Mouse (Mus musculus) liver, embryonic 11.5 days (tissue): ENCODE measurements at regions not wholly inside any gene's neighbourhood (a gene's known extent, or its start where the extent isn't known, plus 50 kb on each side); places are given as distances from the start of the nearest gene placed in this dataset.

Source experiments
- ATAC-seq: fragments of 200-750 bp; cut with Nextera tagmentation; replicated peaks from 2 replicates; pipeline ENCODE4 v1.8.0; 2017; ENCODE audit warnings: moderate number of reproducible peaks, mild to moderate bottlenecking, moderate TSS enrichment, moderate library complexity; ENCODE audit not compliant: low FRiP score
- DNase-seq: peaks from one replicate; pipeline ENCODE4 v3.0.0-alpha.2; 2017; ENCODE audit warnings: low spot score
- H3K27ac ChIP-seq: fragments of 300-500 bp; sonication (generic); 2 replicates; pipeline ENCODE4 v1.5.1; 2014; ENCODE audit warnings: mild to moderate bottlenecking, low read depth, low read length, control low read depth
- H3K27me3 ChIP-seq: fragments of 300-500 bp; sonication (generic); replicated peaks from 2 replicates; pipeline ENCODE4 v1.6.1; 2014; ENCODE audit warnings: low read length, mixed read lengths; ENCODE audit not compliant: control insufficient read depth, insufficient read depth
- H3K36me3 ChIP-seq: fragments of 300-500 bp; sonication (generic); 2 replicates; pipeline ENCODE4 v1.6.1; 2014; ENCODE audit warnings: mild to moderate bottlenecking, low read length, moderate library complexity, mixed read lengths; ENCODE audit not compliant: control insufficient read depth, insufficient read depth
- H3K4me1 ChIP-seq: fragments of 300-500 bp; sonication (generic); replicated peaks from 2 replicates; pipeline ENCODE4 v1.6.1; 2014; ENCODE audit warnings: low read length, mixed read lengths; ENCODE audit not compliant: control insufficient read depth, insufficient read depth
- H3K4me2 ChIP-seq: fragments of 300-500 bp; sonication (generic); 2 replicates; pipeline ENCODE4 v1.6.1; 2014; ENCODE audit warnings: mild to moderate bottlenecking, control low read depth, moderate library complexity
- H3K4me3 ChIP-seq: fragments of 300-500 bp; sonication (generic); 2 replicates; pipeline ENCODE4 v1.5.1; 2014; ENCODE audit warnings: low read depth, low read length, control low read depth
- H3K9ac ChIP-seq: fragments of 300-500 bp; sonication (generic); 2 replicates; pipeline ENCODE4 v1.6.1; 2014; ENCODE audit warnings: low read depth, low read length, control low read depth
- H3K9me3 ChIP-seq: fragments of 300-500 bp; sonication (generic); 2 replicates; pipeline ENCODE4 v1.6.1; 2016; ENCODE audit warnings: low read length, inconsistent platforms, mixed read lengths; ENCODE audit not compliant: control insufficient read depth
- WGBS: fragments of 180-500 bp; shearing (Covaris S2); extraction: QIAGEN DNeasy Blood & Tissue Kit; methylation state at CpG from one replicate; pipeline ENCODE4 v1.1.7; 2014; 5-methylcytosine and 5-hydroxymethylcytosine counted together

DNA sequence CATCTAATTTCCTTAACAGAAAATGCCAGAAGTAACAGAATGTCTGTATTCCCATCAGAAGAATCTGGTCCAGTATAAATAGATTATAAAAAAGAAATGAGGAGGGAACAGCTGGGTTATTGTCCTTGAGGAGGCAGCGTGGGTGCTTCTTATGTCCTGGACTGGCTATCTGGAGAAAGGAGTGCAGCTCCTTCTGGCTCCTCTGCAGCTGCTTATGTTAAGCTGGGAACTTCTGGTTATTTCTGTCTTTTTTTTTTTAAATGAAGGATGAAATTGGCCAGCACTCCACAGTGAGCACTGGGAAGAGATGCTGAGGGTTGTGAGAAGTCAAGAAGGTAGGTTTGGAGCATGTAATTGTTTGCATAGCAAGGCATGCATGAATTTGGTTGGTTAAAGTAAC, 441.5 kb downstream of the Ebf1 start:
- H3K27ac ChIP-seq, result no peak overlapping the region
- H3K4me3 ChIP-seq, result no peak overlapping the region
- H3K27me3 ChIP-seq, result no peaks in the 10 kb centered on the region
- 87% methylated on average over 1 of the region's 1 CpGs for WGBS
- no peak overlapping the region for H3K9ac ChIP-seq
- no peak for ATAC-seq
- H3K4me1 ChIP-seq, result no peaks in the 10 kb centered on the region
- no peak for DNase-seq
- H3K4me2 ChIP-seq, result no peak overlapping the region
- H3K9me3 ChIP-seq, result no peaks in the 10 kb centered on the region
- no peaks in the 10 kb centered on the region for H3K36me3 ChIP-seq

DNA sequence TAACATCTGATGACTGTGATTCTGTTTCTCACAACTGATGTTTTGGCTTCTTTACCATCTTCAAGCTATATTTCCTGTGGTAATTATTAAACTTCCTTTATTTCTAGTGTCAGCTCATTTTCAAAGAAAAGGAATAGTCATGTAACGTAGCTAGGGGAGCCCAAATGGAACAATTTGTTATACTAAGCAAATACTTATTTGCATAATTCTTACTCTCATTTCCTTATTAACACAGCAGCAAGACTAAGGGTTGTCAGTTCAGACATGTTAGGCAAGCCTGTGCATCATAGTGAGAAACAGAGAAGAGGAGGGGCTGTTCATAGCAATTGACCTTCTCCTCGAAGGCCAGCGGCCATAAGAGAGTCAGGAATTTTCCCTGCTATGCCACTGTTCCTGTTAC, 449.5 kb downstream of the Ebf1 start:
- no peaks in the 10 kb centered on the region for H3K4me1 ChIP-seq
- H3K4me2 ChIP-seq, result no peak overlapping the region
- H3K4me3 ChIP-seq, result no peak overlapping the region
- no peak overlapping the region for H3K27ac ChIP-seq
- H3K9me3 ChIP-seq, result no peaks in the 10 kb centered on the region
- no peaks in the 10 kb centered on the region for H3K27me3 ChIP-seq
- no peak for DNase-seq
- H3K9ac ChIP-seq, result no peak overlapping the region
- 83% methylated on average over 3 of the region's 3 CpGs for WGBS
- no peak for ATAC-seq
- no peaks in the 10 kb centered on the region for H3K36me3 ChIP-seq

DNA sequence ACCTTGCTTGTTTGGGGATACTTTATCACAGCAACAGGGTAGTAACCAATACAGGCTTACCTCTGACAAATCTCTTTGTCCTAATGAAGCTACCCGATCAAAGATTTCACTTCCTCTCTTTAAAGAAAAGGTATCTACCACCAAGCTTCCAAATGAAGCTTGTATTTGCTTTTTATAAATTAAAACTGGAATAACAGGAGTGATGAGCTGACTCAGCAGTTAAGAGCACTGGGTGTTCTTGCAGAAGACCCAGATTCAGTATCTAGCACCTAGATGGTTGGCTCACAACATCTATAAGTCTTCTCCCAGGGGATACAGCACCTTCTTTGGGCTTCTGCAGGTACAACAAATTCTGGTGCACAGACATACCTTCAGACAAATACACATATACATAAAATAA, 453.2 kb downstream of the Ebf1 start:
- no peaks in the 10 kb centered on the region for H3K4me1 ChIP-seq
- no peaks in the 10 kb centered on the region for H3K27me3 ChIP-seq
- DNase-seq (no peak), ATAC-seq (no peak)
- no peaks in the 10 kb centered on the region for H3K36me3 ChIP-seq
- H3K4me2 ChIP-seq, result no peak overlapping the region
- 58% methylated on average over 1 of the region's 1 CpGs for WGBS
- H3K4me3 ChIP-seq, result no peak overlapping the region
- no peaks in the 10 kb centered on the region for H3K9me3 ChIP-seq
- H3K27ac ChIP-seq, result no peak overlapping the region
- no peak overlapping the region for H3K9ac ChIP-seq

DNA sequence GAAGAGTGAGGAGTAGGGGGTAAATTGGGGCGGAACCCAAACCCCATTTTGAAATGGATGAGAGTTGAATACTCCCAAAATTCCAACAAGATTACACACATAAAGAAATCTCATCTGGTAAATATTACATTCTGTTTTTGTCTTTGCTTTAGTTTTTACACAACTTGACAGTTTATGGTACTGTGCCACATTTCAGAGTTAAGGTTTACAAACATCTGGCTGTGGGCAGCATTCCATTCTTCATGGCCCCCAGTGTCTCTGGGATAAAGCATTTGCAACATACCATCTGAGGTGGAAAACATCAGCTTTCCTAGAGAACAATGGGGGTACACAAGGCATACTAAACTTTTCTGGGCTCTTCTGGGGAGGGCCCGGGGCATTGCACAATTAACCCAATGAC, 454.1 kb downstream of the Ebf1 start:
- Histone ChIP-seq H3K4me2 (no peak overlapping the region), H3K9me3 (no peaks in the 10 kb centered on the region), H3K36me3 (no peaks in the 10 kb centered on the region), H3K27me3 (no peaks in the 10 kb centered on the region), H3K9ac (no peak overlapping the region), H3K4me3 (no peak overlapping the region), H3K27ac (no peak overlapping the region), H3K4me1 (no peaks in the 10 kb centered on the region)
- ATAC-seq, result no peak
- DNase-seq, result no peak
- 81% methylated on average over 2 of the region's 2 CpGs for WGBS

GRCm38 (mm10) chr11:45084506-45085037, 467.5 kb downstream of the Ebf1 start:
- no peak overlapping the region for H3K4me2 ChIP-seq
- H3K4me3 ChIP-seq, result no peak overlapping the region
- H3K9me3 ChIP-seq, result no peaks in the 10 kb centered on the region
- H3K4me1 ChIP-seq, result no peaks in the 10 kb centered on the region
- H3K9ac ChIP-seq, result no peak overlapping the region
- H3K27ac ChIP-seq, result no peak overlapping the region
- H3K36me3 ChIP-seq, result no peaks in the 10 kb centered on the region
- DNase-seq (no peak), ATAC-seq (no peak)
- 76% methylated on average over 4 of the region's 4 CpGs for WGBS
- no peaks in the 10 kb centered on the region for H3K27me3 ChIP-seq

DNA sequence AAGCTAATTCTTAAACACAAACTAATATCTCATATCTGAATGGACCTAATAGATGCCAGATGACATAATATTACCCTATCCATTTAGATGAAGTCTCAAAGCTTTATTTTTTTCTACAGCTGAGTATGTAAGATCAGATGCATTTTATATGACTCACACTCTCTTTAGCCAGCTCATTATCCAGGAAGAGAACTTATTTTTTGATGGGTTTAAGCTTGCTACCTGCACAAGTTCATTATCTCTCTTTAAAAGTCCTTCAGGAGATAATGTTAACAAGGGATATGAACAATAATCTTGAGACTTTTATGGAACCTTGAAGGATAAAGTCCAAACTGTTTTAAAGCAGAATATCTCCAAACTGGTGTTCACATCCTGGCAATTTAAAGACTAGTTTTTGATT, 468.0 kb downstream of the Ebf1 start:
- Histone ChIP-seq H3K4me1 (no peaks in the 10 kb centered on the region), H3K9me3 (no peaks in the 10 kb centered on the region), H3K27ac (no peak overlapping the region), H3K4me2 (no peak overlapping the region), H3K36me3 (no peaks in the 10 kb centered on the region), H3K27me3 (no peaks in the 10 kb centered on the region), H3K4me3 (no peak overlapping the region), H3K9ac (no peak overlapping the region)
- ATAC-seq (no peak), DNase-seq (no peak)

- DNase-seq (no peak), ATAC-seq (no peak)
- Histone ChIP-seq H3K4me2 (no peak overlapping the region), H3K27me3 (no peaks in the 10 kb centered on the region), H3K9me3 (no peaks in the 10 kb centered on the region), H3K4me1 (no peaks in the 10 kb centered on the region), H3K36me3 (no peaks in the 10 kb centered on the region), H3K9ac (no peak overlapping the region), H3K4me3 (no peak overlapping the region), H3K27ac (no peak overlapping the region)
- WGBS, result 73% methylated on average over 5 of the region's 5 CpGs
These were observed 470.2 kb downstream of the Ebf1 start for GRCm38 (mm10) chr11:45087186-45087915.

- Histone ChIP-seq H3K27me3 (no peaks in the 10 kb centered on the region), H3K4me1 (no peaks in the 10 kb centered on the region), H3K4me2 (no peak overlapping the region), H3K36me3 (no peaks in the 10 kb centered on the region), H3K9me3 (no peaks in the 10 kb centered on the region), H3K27ac (no peak overlapping the region), H3K4me3 (no peak overlapping the region), H3K9ac (no peak overlapping the region)
- 81% methylated on average over 1 of the region's 1 CpGs for WGBS
- DNase-seq (no peak), ATAC-seq (no peak)
These were observed 471.2 kb downstream of the Ebf1 start for GRCm38 (mm10) chr11:45088286-45088685.

- Histone ChIP-seq H3K36me3 (no peaks in the 10 kb centered on the region), H3K27ac (no peak overlapping the region), H3K4me2 (no peak overlapping the region), H3K9me3 (no peaks in the 10 kb centered on the region), H3K27me3 (no peaks in the 10 kb centered on the region), H3K4me1 (no peaks in the 10 kb centered on the region), H3K4me3 (no peak overlapping the region), H3K9ac (no peak overlapping the region)
- DNase-seq (no peak), ATAC-seq (no peak)
- 40% methylated on average over 3 of the region's 3 CpGs for WGBS
These were observed 472.4 kb downstream of the Ebf1 start for GRCm38 (mm10) chr11:45089561-45089960.
